Mouse (Mus musculus): ENCODE measurements around the gene Ldlrad3.

Gene Ldlrad3

GRCm38 (mm10) chr2:102003776-102004264 lies 182.4 kb downstream of the Ldlrad3 start:
- DNase-seq (ENCODE audit: low read depth in 1 of 2, low spot score in 2 of 2) = no peak

GRCm38 (mm10) chr2:102002974-102003775 lies 183.0 kb downstream of the Ldlrad3 start:
- no peak for DNase-seq (ENCODE audit: low read depth in 1 of 2, low spot score in 2 of 2)

GRCm38 (mm10) chr2:102002408-102002973 lies 183.7 kb downstream of the Ldlrad3 start:
- DNase-seq (ENCODE audit: low read depth in 1 of 2, low spot score in 2 of 2) = no peak

- DNase-seq (ENCODE audit: low read depth in 1 of 2, low spot score in 2 of 2) = no peak
These were observed 184.5 kb downstream of the Ldlrad3 start for GRCm38 (mm10) chr2:102001661-102002060.

GRCm38 (mm10) chr2:101998911-101999572 lies 187.1 kb downstream of the Ldlrad3 start:
- no peak for DNase-seq (ENCODE audit: low read depth in 1 of 2, low spot score in 2 of 2)

- no peak for DNase-seq (ENCODE audit: low read depth in 1 of 2, low spot score in 2 of 2)
These were observed 189.2 kb downstream of the Ldlrad3 start for GRCm38 (mm10) chr2:101997013-101997412.

GRCm38 (mm10) chr2:101992574-101993310 lies 193.4 kb downstream of the Ldlrad3 start:
- DNase-seq (ENCODE audit: low read depth in 1 of 2, low spot score in 2 of 2) = no peak

GRCm38 (mm10) chr2:101991726-101992125 lies 194.5 kb downstream of the Ldlrad3 start:
- no peak for DNase-seq (ENCODE audit: low read depth in 1 of 2, low spot score in 2 of 2)

GRCm38 (mm10) chr2:101986344-101987087 lies 199.7 kb downstream of the Ldlrad3 start:
- no peak for DNase-seq (ENCODE audit: low read depth in 1 of 2, low spot score in 2 of 2)

GRCm38 (mm10) chr2:101983853-101984543 lies 202.2 kb downstream of the Ldlrad3 start:
- DNase-seq (ENCODE audit: low read depth in 1 of 2, low spot score in 2 of 2) = no peak

- no peak for DNase-seq (ENCODE audit: low read depth in 1 of 2, low spot score in 2 of 2)
These were observed 202.9 kb downstream of the Ldlrad3 start for GRCm38 (mm10) chr2:101983082-101983852.

- no peak for DNase-seq (ENCODE audit: low read depth in 1 of 2, low spot score in 2 of 2)
These were observed 204.2 kb downstream of the Ldlrad3 start for GRCm38 (mm10) chr2:101981964-101982498.

GRCm38 (mm10) chr2:101981211-101981610 lies 205.0 kb downstream of the Ldlrad3 start:
- DNase-seq (ENCODE audit: low read depth in 1 of 2, low spot score in 2 of 2) = no peak

GRCm38 (mm10) chr2:101980456-101980947 lies 205.7 kb downstream of the Ldlrad3 start:
- no peak for DNase-seq (ENCODE audit: low read depth in 1 of 2, low spot score in 2 of 2)

GRCm38 (mm10) chr2:101978534-101979525 lies 207.4 kb downstream of the Ldlrad3 start:
- no peak for DNase-seq (ENCODE audit: low read depth in 1 of 2, low spot score in 2 of 2)

GRCm38 (mm10) chr2:101976399-101977064 lies 209.7 kb downstream of the Ldlrad3 start:
- no peak for DNase-seq (ENCODE audit: low read depth in 1 of 2, low spot score in 2 of 2)

GRCm38 (mm10) chr2:101973810-101974209 lies 212.4 kb downstream of the Ldlrad3 start:
- DNase-seq (ENCODE audit: low read depth in 1 of 2, low spot score in 2 of 2) = no peak
